Mouse (Mus musculus) liver, adult 2 months (tissue): ENCODE results near the gene Tmc7. TPM values are rescaled to one million over a fixed set of nuclear protein-coding genes. Genes with fewer than 3 reads are reported as not detected.
A peak's percentile ranks its signal among the peaks of the same experiment; 100 is the strongest.

Experiments
- DNase-seq: peaks from one replicate; pipeline ENCODE4 v3.0.0-alpha.2; 2011; ENCODE audit warnings: low read depth, low spot score; ENCODE audit errors: extremely low read depth
- H3K27ac ChIP-seq: fragments of 200-500 bp; replicated peaks from 2 replicates; pipeline ENCODE4 v1.5.1; 2012; ENCODE audit warnings: low read depth, mild to moderate bottlenecking, control low read depth, inconsistent platforms, low read length; ENCODE audit not compliant: insufficient read depth
- H3K27me3 ChIP-seq: fragments of 200-500 bp; 2 replicates; pipeline ENCODE4 v1.6.1; 2012; ENCODE audit warnings: mild to moderate bottlenecking, moderate library complexity, low read length, inconsistent platforms; ENCODE audit not compliant: control insufficient read depth, insufficient read depth
- H3K36me3 ChIP-seq: fragments of 200-500 bp; 2 replicates; pipeline ENCODE4 v1.6.1; 2012; ENCODE audit warnings: low read length, inconsistent platforms; ENCODE audit not compliant: control insufficient read depth, insufficient read depth
- H3K4me1 ChIP-seq: fragments of 200-500 bp; 2 replicates; pipeline ENCODE4 v1.6.1; 2011; ENCODE audit warnings: low read length; ENCODE audit not compliant: control insufficient read depth, insufficient read depth
- H3K4me3 ChIP-seq: fragments of 200-500 bp; 2 replicates; pipeline ENCODE4 v1.5.1; 2011; ENCODE audit warnings: low read depth, mild to moderate bottlenecking, control low read depth, low read length, moderate library complexity; ENCODE audit not compliant: insufficient read depth
- H3K79me2 ChIP-seq: fragments of 200-500 bp; 2 replicates; pipeline ENCODE4 v1.6.1; 2012; ENCODE audit warnings: inconsistent platforms, mild to moderate bottlenecking, low read length, moderate library complexity; ENCODE audit not compliant: control insufficient read depth, insufficient read depth
- H3K9ac ChIP-seq: fragments of 200-500 bp; 2 replicates; pipeline ENCODE4 v1.6.1; 2012; ENCODE audit warnings: low read depth, mild to moderate bottlenecking, control low read depth, inconsistent platforms, low read length
- CTCF ChIP-seq: fragments of 200-500 bp; IDR thresholded peaks from 2 replicates; pipeline ENCODE4 v1.5.1; 2011; ENCODE audit warnings: low read depth, low read length, control low read depth
- POLR2A ChIP-seq: fragments of 200-500 bp; IDR thresholded peaks from 2 replicates; pipeline ENCODE4 v1.6.1; 2011; ENCODE audit warnings: low read length, control low read depth; ENCODE audit not compliant: insufficient read depth; ENCODE audit errors: extremely low read depth
- WGBS: fragments of 180-500 bp; shearing (Covaris S2); methylation state at CpG from one replicate; pipeline ENCODE4 v1.1.7; 2018; 5-methylcytosine and 5-hydroxymethylcytosine counted together
- polyA plus RNA-seq: library from polyadenylated mRNA; depleted of rRNA; stranded (reverse); fragments of >200 nt; gene quantifications from 2 replicates; pipeline ENCODE4 v1.2.3, GENCODE M21; 2012
- total RNA-seq: library from RNA; depleted of rRNA; stranded (reverse); fragments of >200 nt; gene quantifications from 2 replicates; pipeline ENCODE4 v1.2.3, GENCODE M21; 2014

The Tmc7 gene
- total and polyA plus RNA-seq, 2 experiments, result 0.33 to 1.9 TPM

GRCm38 (mm10) chr7:118498984-118499783 lies 85.4 kb downstream of the Tmc7 start:
- Histone ChIP-seq H3K4me3 (no peak overlapping the region), H3K27me3 (no peaks in the 10 kb centered on the region), H3K9ac (no peak overlapping the region), H3K79me2 (no peaks in the 10 kb centered on the region), H3K4me1 (no peaks in the 10 kb centered on the region), H3K36me3 (no peaks in the 10 kb centered on the region), H3K27ac (no peak overlapping the region)
- no peak for TF ChIP-seq CTCF
- no peak for TF ChIP-seq POLR2A
- DNase-seq, result no peak
- 83% methylated on average over 12 of the region's 12 CpGs for WGBS

DNA sequence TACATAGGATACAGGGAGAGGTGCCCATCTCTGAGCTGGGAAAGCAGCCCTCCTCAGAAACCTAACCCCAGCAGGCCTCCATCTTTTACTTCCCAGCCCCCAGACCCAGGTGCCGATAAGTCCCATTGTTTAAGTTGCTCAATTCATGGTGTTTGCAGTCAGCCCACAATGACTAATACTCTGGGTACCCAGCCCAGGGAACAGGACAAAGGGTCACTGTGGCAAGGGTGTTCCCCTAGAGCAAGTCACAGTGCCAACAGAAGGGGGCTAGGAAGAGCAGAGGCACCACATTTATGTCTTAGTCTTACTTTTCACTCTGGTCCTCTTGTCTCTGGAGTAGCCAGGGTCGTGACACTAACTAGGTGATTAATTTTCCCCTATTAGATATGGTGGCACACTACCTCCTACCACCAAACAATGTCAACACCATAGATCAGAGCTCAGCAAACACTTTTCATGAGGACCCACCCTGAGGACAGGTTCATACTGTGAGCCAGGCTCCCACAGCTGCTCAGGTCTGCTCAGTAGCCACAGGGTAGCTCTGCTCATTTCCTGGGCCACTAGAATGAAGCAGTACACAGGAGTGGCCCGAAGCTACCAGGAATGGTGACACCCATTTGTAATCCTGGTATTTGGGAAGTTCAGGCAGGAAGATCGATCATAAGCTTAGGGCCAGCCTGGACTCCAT lies 89.5 kb downstream of the Tmc7 start:
- 0 out of 2 replicates have a peak, but pooled peaks cover 4% of the 10 kb centered on the region for H3K79me2 ChIP-seq
- WGBS, result 70% methylated on average over 4 of the region's 4 CpGs
- no peak overlapping the region for H3K4me3 ChIP-seq
- no peak overlapping the region for H3K9ac ChIP-seq
- H3K36me3 ChIP-seq, result no peaks in the 10 kb centered on the region
- 0 out of 2 replicates have a peak, but pooled peaks cover 4% of the 10 kb centered on the region for H3K27me3 ChIP-seq
- H3K27ac ChIP-seq, result no peak overlapping the region
- TF ChIP-seq POLR2A (no peak), CTCF (no peak)
- no peak for DNase-seq
- H3K4me1 ChIP-seq, result 0 out of 2 replicates have a peak, but pooled peaks cover 3% of the 10 kb centered on the region

DNA sequence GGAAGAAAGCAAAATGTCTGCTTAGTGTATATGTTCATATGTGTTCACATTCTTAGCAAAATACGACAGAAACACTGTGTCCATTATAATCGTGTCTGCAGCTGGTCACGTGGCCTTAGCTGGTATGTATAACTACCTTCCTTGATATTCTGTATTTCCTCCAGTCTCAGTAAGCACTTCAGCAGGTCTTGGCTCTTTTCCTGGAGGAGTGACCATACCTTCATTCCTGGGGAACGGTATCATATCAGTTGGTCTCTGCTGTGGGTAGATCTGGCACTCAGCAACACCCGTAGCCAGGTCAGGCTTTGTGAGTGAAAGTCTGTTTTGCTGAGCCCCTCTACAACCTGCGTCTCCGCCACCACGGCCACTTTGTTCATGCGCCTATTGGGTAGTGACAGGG lies 90.6 kb downstream of the Tmc7 start:
- Histone ChIP-seq H3K4me1 (0 out of 2 replicates have a peak, but pooled peaks cover 5% of the 10 kb centered on the region), H3K27ac (no peak overlapping the region), H3K36me3 (no peaks in the 10 kb centered on the region; the same call in 1 of the 2 replicates), H3K79me2 (0 out of 2 replicates have a peak, but pooled peaks cover 4% of the 10 kb centered on the region), H3K4me3 (no peak overlapping the region), H3K27me3 (0 out of 2 replicates have a peak, but pooled peaks cover 4% of the 10 kb centered on the region), H3K9ac (no peak overlapping the region)
- 90% methylated on average over 9 of the region's 9 CpGs for WGBS
- DNase-seq, result no peak
- TF ChIP-seq CTCF (no peak), POLR2A (no peak)

DNA sequence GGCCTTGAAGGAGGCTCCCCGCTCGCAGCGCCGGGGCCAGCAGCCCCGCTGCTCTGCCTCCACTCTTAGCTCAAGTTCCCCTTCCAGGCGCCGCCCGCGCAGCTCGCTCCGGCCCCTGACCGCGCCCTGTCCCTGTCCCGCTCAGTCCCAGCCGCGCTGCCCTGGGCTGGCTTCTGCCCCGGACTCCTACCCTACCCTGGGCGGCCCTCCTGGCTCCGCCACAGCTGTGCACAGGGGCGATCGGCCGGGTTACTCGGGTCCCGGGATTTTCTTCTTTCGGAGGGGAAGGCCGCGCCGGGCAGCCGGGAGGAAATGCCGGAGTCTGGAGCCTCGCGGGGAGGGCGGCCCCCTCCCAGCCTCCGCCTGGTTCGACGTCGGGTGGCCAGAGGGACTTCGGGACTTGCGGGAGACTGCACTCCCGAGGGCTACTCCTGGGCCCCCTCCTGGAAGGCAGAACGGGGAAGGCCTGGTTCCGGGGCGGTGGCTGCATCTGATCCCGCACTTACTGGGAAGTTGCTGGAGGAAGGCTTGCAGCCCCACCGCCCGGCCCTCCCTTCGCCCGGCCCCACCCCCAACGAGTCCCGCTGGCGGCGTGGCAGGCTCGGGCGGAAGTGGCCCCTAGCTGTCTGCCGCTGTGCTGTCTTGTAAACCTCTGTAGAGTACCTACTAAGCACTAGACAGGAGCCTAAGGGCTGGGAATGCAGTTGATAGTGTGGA lies 92.9 kb downstream of the Tmc7 start, which contains the start of gene Itpripl2:
Gene Itpripl2, minus strand, starts transcription at position 545 of the 717 bp plus-strand sequence.
- Histone ChIP-seq H3K79me2 (0 out of 2 replicates have a peak, but pooled peaks cover 4% of the 10 kb centered on the region), H3K9ac (peak within 1 kb of the TSS; percentile 92), H3K4me1 (peaks cover 9% of the 10 kb centered on the region; the same call in 1 of the 2 replicates), H3K4me3 (peak within 1 kb of the TSS; percentile 78), H3K27ac (peak within 1 kb of the TSS; percentile 76), H3K36me3 (no peaks in the 10 kb centered on the region; the same call in 1 of the 2 replicates), H3K27me3 (0 out of 2 replicates have a peak, but pooled peaks cover 4% of the 10 kb centered on the region)
- peak; percentile 27; the same call in 1 of the 2 replicates for TF ChIP-seq POLR2A
- TF ChIP-seq CTCF, result no peak
- WGBS, result under 1% methylated on average over 55 of the region's 55 CpGs
- DNase-seq, result peak; percentile 19

- TF ChIP-seq POLR2A (no peak), CTCF (no peak)
Measured at GRCm38 (mm10) chr7:118490666-118491430, 93.7 kb downstream of the Tmc7 start.

More at GRCm38 (mm10) chr7:118490666-118491430, 93.7 kb downstream of the Tmc7 start:
- Histone ChIP-seq H3K27me3 (0 out of 2 replicates have a peak, but pooled peaks cover 4% of the 10 kb centered on the region), H3K27ac (peak overlapping the region; percentile 76), H3K4me1 (peaks cover 9% of the 10 kb centered on the region; the same call in 1 of the 2 replicates), H3K4me3 (peak overlapping the region; percentile 78), H3K79me2 (0 out of 2 replicates have a peak, but pooled peaks cover 4% of the 10 kb centered on the region), H3K36me3 (no peaks in the 10 kb centered on the region; the same call in 1 of the 2 replicates), H3K9ac (peak overlapping the region; percentile 92)
- DNase-seq, result no peak
- WGBS, result 25% methylated on average over 67 of the region's 67 CpGs
